Mouse (Mus musculus) spleen, embryonic (tissue): Measurements from ENCODE around the gene Hoxa9.

Experiments
- CTCF ChIA-PET: fragments of 350-600 bp; sonication (Branson Sonifier 250); formaldehyde crosslinking; loops from one replicate; lab custom pipeline; 2022; lab: Charles Lee

The Hoxa9 gene

DNA sequence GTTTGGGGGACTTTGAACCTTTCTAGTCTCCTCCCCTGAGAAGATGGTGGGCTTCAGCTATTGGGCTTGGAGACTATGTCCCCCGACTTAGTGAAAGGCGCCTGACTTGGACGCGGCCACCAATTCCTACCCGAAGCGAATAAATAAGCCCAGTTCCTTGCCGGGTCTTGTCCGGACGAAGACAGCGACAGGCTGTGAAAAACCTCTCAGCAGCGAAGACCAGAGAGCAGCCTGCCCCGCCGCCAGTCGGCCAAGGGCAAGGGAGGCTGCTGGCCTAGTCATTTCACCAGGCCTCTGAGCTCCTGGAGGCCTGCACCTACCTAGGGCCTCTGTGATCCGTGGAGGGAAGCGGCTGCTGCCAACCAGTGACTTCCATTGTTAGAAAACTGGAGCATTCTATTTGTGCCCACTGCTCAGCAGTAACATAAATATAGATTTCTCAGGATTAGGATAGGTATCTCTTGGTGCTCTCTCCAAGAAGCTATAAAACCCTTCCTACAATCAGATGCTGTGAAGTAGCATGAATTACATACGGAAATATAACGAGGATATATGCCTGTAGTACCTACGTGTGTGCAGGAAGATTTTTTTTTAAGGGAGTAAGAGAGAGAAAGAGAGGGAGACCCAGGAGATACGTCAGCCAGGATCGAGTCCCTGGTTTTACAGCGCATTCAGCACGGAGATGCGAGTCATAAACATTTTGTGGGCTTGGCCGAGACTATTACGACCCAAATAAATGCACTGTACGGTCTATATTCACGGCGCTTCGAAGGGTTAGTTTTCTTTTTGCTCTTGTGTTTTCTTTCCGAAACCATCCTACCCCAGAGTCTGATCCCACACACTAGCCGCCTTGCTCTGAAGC lies 10.7 kb downstream of the Hoxa9 start:
- CTCF ChIA-PET = interaction anchor here (0.5 to 1.0 kb wide), 4 partner anchors 8 to 584 kb away, joined by 3 to 8 read pairs (median 3); no protein-coding TSS in a partner anchor

DNA sequence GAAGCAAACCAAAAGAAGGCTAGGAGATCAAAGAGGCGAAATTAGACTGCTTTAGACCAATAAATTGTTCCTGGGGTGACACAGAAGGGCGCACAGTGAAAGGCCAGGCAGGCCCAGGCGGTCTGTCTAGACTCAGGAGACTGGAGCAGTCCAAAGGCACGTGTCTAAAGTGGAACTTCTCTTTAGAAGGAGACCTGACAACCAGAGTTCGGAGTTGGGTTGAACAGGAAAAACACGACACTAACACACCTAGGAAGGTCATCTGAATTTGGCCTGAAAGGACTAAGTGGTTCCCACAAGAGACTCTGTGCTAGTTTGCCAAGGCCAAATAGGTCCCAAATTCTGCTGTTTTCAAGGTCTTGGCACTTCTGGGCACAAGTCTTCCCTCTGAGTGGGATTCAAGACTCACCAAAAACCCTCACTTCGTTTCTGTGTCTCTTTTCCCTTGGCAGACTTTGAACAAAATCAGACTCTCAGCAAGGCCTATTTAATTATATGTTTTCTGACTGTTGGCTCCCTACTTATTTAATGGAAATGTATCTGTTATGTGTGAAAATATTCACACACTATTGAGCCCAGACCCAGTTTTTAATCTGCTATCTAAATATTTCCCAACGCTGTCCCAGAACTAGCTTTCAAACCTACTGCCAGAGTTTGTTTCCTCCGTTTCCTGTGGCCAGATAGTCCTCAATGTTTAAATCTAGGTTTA lies 11.5 kb downstream of the Hoxa9 start:
- CTCF ChIA-PET = interaction anchor here (0.5 kb wide), 1 partner anchor 583 kb away, joined by 8 read pairs; no protein-coding TSS in a partner anchor

DNA sequence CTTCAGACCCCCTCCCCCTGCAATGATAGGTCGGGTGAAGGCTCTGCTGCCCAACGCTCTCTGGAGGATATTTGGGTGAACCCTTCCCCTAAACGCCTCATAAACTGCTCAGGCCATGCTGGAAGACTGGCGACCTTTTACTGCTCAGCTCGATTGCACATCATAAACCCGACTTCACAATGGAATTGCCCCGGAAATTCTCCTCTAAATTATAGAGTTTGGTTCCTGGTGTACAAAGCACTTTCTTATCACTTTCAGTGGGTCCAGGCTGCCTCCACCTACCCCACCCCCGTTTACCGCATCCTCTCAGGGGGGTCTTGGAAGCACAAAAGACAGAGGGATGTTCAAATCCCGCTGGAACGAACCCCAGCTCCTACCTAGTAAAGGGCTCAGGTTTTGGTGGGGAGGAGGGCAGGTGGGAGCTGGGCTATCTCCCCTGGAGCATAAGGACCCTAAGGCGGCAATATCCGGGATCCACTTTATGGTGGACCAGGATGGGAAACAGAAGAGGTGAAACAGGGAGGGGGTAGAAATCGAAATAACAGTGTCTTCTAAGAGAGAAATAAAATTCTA lies 12.2 kb downstream of the Hoxa9 start:
- CTCF ChIA-PET = interaction anchor here (0.5 kb wide), 1 partner anchor 37 kb away, joined by 3 read pairs; no protein-coding TSS in a partner anchor

DNA sequence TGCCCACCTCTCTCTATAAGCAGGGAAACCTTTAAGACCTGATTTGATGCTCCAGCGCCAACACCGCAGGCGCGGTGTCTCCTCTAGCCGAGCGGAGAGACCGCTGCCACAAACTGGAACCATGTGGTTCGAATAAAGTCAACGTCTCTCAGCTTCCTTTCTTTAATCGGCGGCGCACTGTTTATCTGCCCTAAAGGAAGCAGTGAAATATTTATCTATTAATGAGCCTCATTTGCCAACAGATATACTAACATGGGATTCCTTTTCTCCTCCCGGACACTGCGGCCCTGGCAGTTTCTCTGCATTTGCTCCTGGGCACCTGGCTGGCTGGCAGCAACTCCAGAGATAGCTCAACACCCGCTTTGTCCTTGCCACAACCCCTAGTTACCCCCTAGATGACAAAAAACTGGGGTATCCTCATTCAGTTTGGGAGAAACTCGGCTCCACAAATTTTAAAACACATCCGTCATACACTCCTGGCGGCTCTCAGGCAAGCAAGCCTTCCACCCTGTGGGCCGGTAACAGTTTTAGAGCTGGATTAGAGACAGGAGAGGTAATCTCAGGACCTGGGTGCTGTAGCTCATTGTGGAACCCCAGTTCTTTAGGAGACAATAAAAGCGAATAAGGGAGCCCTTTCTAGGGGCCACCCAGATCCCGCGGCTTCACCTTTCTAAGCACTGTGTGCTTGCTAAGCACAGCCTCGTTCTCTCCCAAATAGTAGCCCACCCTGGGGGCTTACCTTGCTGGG lies 12.8 kb downstream of the Hoxa9 start:
- CTCF ChIA-PET = interaction anchor here (0.5 to 0.9 kb wide), 3 partner anchors 12 to 999 kb away, joined by 3 to 4 read pairs (median 3); no protein-coding TSS in a partner anchor

DNA sequence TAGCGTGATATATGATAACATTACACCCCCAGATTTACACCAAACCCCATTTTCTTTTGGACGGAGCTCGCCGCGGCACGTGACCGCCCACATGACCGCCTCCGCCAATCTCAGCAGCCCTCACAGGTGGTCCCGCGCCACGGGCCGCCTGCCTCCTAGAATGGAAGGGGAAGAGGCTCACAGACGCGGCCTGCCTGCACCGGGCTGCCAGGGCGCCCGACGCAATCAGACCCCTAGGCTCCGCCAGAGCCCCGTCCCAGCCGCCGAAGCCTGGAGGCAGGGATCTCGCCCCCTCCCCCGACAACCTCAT lies 13.5 kb downstream of the Hoxa9 start:
- CTCF ChIA-PET = interaction anchor here (0.6 to 0.9 kb wide), 2 partner anchors 12 to 999 kb away, joined by 3 to 4 read pairs; no protein-coding TSS in a partner anchor

DNA sequence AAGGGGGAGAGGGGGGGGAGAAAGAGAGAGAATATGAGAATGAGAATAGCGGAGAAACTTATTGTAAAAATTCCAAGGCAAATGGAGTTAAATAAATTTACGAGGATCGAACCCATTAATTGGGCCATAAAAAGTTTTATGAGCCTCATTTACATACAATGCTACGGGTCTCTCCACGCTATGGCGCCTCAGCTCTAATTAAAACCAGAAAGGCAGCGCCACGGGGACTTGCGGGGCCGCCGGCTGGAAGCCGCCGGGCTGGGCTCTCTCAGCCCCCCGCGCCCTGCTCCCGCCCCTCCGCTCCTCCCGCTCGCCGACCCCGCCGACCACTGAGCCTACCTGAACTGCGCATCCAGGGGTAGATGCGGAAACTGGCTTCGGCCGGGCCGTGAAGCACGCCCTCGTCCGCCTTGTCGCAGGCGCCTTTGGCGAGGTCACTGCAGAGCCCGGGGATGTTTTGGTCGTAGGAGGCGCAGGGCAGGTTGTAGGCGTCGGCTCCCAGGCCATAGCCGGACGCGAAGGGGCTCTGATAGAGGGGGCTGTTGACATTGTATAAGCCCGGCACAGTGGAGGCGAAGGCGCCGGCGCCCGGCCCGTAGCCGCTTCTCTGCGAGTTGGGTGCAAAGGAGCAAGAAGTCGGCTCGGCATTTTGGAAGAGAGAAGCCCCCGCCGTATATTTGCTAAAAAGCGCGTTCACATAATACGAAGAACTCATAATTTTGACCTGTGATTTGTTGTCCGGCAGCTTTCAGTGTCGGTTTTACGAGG lies 14.0 kb downstream of the Hoxa9 start:
- CTCF ChIA-PET = no interaction called here

DNA sequence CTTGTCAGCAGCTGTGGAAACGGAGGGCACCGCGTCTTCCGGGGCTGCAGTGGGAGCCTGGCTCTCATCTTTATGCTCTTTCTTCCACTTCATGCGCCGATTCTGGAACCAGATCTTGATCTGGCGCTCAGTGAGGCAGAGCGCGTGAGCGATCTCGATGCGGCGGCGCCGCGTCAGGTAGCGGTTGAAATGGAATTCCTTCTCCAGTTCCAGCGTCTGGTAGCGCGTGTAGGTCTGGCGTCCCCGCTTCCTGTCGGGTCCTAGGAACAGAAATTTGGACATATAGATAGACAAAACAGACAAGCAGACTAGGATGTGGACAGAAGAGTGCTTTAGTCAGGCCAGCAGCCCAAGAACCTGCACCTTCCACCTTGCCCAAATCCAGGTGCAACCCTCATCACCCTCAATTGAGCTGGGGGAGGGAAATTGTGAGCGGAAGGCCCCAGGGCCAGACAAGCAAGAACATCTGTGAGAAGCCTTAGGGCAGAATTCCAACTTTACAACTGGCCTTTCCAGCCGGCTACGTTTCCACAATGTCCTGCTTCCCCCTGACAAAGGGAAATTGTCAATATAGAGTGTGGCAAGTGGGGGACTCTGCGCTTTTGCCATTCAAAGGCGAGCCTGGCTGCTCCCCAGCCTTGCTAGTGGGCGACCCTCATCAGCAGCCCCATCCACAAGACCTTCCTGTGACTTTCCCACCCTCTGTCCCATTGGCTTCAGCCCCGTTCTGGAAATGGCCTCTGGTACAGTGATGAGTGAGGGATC lies 14.9 kb downstream of the Hoxa9 start:
- CTCF ChIA-PET = no interaction called here

DNA sequence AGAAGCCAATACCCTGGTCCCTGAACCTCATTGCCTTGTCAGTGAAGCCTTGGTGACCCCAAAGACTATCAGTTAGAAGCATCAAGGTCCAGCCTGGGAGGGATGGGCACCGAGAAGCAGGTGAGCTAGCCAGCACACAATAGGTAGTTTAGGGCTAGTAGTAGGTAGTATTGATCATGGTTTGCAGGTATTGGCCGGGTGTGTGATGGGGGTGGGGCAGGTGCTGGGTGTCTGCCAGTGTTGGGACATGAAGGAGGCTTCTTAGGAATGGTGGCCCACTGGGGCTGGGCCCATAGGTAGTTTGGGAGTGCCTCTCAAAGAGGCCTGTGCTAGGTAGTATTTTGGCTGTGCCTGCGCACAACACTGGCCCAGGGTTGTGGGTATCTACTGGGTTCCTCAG lies 15.8 kb downstream of the Hoxa9 start:
- CTCF ChIA-PET = no interaction called here

DNA sequence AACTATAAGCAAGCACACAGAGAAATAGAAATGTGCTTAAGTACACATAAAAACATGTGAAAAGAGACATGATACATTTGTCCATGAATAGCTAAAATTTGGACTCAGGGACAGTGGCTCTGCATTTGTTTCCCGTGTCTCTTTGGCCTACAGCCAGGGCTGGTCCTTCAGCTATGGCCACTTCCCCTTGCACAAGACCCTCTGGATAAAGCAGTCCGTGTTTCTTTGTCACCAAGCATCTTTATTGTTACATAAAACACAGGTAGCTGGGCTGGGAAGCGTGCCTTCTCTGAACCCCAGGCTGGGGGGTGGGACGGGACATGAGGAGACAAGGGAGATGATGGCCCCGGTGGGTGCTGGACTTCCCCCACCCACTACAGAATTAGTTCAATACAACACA lies 16.6 kb downstream of the Hoxa9 start:
- CTCF ChIA-PET = interaction anchor here (0.6 to 0.7 kb wide), 2 partner anchors 386 to 1041 kb away, joined by 4 read pairs; no protein-coding TSS in a partner anchor

DNA sequence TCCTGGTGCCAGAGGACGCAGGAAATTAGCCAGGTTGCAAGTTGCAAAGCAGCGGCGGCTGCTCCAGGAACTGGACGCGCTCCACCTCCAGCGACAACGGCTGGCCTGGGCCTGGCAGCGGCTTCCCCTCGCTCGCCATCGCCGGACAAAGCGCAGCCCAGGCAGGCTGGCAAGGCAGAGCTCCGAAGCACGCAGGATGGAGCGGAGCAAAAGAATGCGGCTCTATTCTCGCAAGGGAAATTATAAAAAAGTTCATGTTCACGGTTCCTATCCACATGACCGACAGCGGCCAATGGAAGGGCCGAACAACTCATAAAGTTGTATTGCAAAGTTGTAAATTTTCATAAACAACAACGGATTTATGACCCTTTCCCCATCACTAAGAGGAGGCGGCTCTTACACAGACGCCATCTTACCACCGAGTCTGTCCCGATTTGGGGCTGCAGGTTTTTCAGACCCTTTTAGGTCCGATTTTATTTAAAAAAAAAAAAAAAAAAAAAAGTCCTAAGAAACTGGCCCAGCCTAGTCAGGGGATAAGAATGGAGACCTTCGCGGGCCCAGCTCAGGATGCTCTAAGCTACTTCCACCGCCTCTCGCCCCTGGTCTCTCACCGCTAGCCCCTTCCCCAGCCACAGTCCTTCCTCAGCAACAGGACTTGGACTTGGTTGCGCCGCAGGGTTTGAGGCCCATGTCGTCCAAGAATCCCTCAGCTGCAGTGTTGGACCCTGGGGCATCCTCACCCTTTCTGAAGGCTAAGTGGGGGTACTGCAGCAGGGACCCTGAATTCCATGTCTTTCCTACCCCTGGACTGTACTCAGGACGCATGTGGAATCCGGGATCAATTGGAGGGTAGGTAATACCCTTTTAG lies 17.5 kb downstream of the Hoxa9 start, which contains the start of the genes Hoxa3 and Gm28308:
TSS of gene Hoxa3 (minus strand) at position 218 of the 868 bp plus-strand sequence.
TSS of gene Gm28308 (minus strand) at position 221 of the 868 bp plus-strand sequence.
- CTCF ChIA-PET = interaction anchor here (0.6 to 0.7 kb wide), 2 partner anchors 499 to 1040 kb away, joined by 4 to 14 read pairs; no protein-coding TSS in a partner anchor

DNA sequence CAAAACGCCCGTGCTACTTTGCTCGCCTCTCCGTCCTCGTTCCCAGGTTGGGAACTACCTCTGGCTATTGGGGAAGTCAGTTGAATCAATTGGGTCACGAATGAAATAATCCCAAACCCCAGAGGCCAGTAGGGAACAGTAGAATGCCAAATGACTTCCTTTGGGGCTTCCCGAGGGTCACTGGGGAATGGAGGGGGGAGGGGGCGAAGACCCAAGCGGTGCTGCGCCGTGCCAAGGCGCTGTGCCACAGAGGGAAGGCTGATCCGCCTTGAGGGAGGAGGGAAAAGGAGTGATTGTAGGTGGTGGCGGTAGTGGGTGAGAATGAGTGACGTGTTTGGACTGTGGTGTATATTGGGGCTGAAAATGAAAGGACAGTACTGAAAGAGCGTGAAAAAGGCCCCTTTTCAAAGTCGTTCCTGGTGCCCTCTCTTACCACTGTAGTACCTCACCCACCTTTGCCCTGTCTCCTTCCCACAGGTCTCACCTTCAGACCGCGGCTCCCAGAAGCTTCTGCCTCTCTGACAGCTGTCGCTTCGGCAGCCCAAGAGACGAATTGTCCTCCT lies 18.3 kb downstream of the Hoxa9 start:
- CTCF ChIA-PET = interaction anchor here (1.5 kb wide), 1 partner anchor 28 kb away, joined by 4 read pairs; the partner anchor contains the start of gene Hoxa10

DNA sequence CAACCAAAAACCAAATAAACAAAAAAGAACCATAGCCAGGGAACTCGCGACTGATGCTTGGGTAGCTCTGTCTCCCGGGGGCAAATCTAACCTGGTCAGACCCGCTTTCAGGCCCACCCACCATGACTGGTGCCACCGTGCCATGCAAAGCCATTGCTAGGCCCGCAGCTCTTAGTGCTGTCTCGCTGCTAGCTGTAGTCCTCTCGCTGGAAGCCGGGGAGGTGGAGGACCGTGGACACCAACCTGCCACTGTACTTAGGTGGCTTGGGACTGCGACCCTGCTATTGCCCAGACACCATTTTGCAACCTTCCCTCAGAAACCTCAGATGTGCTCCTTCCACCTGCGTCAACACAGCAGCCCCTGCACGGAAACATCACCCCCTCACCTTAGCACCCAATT lies 18.9 kb downstream of the Hoxa9 start:
- CTCF ChIA-PET = interaction anchor here (0.8 to 1.5 kb wide), 2 partner anchors 9 to 29 kb away, joined by 3 to 4 read pairs; partner anchors contain the start of gene Hoxa10

DNA sequence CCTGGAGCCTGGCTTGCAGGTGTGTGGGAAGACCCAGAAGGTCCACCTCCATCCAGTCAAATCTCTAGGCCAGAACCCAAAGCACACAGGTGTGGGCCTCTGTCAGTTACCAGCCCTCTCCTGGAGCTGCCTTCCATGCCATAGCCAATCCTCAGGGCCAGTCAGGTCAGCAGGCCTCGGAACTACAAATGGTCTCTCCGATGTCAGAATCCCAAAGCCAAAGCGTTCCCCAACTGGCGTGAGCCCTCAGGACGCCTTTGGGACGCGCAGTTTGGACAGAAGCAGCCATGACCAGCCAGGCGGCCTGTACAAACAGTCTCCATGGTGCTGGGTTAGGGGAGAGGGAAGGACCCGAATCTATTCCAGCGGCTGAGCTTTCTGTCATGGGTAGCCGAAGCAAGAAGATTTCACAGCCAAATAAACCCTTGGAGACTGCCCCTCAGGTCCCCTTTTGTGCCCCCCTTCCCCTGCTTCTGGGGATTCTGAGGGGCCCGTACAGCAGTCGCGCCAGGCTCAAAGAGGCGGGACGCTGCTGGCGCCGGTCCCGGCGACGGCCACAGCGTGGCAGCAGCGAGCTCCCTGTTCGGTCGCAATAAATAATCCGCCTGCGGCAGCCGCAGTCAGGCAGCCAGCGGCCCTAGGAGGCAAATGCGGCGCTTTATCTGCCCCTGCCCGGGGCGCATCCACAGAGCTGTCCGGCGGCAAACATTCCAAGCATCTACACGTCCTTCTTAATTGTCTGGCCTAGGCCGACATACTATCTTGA lies 19.5 kb downstream of the Hoxa9 start:
- CTCF ChIA-PET = interaction anchor here (0.8 to 1.5 kb wide), 2 partner anchors 10 to 29 kb away, joined by 3 to 4 read pairs; partner anchors contain the start of gene Hoxa10

DNA sequence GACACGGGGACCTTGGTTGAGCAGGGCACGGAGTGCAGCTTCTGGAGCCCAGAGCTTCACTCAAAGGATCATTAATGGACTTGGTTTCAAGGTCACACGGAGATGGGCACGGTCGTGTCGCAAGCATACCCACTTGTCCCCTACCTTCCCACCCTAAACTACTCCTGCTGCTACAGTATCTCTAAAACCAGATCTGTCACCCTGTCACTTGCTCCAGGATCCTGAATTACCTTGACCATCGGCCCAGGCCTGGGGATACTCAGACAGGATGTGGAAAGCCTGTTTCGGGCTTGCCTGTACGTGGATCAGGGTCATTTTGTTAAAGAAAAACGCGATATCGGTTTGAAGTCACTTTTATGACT lies 21.2 kb downstream of the Hoxa9 start:
- CTCF ChIA-PET = interaction anchor here (1.0 kb wide), 1 partner anchor 12 kb away, joined by 4 read pairs; the partner anchor contains the start of gene Hoxa7

DNA sequence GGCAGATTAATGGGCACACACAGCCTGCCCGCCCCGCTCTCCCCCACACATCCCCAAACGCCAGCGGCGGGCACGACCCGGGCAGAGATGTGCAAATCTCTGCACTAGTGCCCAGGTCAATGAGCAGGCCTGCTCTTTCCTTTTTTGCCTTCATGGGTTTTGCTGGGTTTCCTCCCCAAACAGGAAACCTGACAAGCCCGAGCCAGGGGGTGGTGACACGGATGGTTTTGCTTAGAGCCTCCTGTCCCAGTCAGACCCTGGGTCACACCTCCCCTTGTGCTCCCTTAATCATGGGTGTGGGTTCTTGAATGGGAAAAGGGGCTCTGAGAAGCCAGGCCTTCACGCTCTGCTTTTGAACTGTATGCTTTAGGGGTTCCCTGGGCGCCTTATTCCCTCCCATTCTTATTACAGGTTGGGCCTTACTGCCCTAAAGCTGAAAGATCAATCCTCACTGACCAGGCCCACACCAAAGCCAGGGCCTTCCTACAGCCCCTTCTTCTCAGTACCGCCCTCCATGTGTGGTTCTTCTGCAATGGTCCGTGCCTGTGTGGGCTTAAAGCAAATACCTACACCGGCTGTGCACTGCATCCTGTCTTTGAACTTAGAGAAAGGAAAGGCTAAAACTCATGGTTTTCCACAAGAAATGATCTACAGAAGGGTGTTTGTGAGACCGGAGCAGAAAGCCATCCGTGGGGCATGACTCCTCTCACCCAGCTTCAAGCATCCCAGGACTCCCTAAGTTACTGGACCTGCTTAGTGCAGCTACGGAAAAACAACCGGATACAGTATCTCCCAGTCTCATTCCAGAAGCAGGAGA lies 21.8 kb downstream of the Hoxa9 start:
- CTCF ChIA-PET = no interaction called here
